Mouse (Mus musculus): ENCODE measurements around the gene Foxj3.
"Not testable (repeated sequence)": the region's sequence is repeated elsewhere in the genome, so short reads cannot be mapped to it uniquely, and the experiment has no call there.

The Foxj3 gene

DNA sequence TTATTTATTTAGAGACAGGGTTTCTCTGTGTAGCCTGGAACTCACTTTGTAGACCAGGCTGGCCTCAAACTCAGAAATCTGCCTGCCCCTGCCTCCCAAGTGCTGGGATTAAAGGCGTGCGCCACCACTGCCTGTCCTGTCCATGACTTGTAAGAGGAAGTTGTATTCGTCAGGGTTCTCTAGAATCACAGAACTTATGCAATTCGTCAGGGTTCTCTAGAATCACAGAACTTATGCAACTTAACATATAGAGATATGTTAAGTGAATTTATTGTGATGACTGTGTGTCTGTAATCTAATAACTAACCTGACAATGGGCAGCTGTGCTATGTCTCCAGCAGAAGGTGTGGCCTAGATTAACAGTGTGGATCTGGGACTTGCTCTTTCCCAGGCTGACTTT lies at the start of gene Foxj3:
Gene Foxj3 (plus strand): TSS at position 390 of the 400 bp plus-strand sequence.
- DNase-seq (ENCODE audit: low spot score in 2 of 2), result not testable (repeated sequence)

DNA sequence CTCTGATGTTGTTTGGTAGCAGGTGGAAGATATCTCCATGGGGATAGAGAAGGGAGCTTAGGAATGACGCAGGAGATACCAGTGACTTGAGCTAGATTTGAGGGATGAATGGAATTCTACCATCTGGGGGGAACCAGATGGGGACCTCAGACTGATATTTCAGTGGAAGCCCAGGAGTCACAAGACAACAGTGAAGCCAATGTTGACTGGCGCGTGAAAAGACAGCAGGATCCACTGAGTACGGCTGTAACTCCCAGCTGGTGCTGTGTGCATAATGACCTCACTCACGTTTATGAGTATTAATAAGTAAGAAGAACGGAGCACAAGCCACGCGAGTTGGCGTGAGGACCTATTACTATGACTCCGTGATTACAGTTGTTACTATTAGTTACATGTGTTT lies 47.1 kb upstream of the Foxj3 start:
- no peak for DNase-seq (ENCODE audit: low spot score in 2 of 2)

DNA sequence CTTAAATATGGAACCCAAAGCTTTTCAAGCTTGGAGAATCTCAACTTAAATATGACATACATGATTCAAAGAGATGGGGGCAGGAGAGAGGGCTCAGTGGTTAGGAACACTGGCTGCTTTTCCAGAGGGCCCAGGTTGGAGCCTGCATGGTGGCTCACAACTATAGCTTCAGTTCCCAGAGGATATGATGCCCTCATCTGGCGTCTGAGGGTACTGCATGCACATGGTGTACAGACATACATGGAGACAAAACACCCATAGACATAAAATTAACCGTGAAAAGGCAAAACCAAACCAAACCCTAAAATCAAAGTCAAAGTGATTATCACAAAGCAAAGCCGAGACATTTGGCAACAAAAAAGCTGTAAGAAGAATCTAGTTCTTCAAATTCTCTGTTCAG lies 46.0 kb upstream of the Foxj3 start:
- DNase-seq (ENCODE audit: low spot score in 2 of 2), result peak; percentile 35 to 38

DNA sequence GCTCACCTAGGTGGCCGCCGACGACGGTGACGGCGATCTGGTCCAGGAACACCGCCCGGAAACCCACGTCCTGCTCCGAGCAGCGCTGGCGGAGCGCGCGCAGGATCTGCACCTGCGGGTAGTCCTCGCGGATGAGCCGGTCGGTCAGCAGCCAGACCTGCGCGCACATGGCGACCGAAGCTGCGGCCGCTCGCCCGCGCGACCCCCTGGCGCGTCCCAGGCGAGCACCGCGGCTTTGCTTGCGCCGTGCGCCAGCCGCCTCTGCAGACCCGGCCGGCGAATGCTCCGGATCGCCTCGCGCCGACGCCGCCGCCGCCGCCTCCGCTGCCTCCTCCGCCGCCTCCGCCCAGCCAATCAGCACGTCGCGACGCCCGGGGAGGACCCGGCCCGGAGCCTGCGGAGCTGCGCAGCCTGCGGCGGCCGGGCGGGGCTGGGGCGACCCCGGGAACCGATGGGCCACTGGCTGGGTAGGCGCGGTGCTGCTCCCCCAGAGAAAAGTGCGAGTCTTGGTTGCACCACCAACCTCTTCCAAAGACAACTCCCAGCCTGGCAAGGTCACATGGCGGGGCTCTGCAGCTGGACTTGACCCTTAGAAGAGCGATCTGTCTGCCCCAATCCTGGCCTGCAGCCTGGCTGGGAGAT lies 44.4 kb upstream of the Foxj3 start, which contains the start of gene Rimkla:
Gene Rimkla (minus strand): TSS at position 338 of the 642 bp plus-strand sequence.
- DNase-seq (ENCODE audit: low spot score in 2 of 2), result peak; percentile 30 to 64

DNA sequence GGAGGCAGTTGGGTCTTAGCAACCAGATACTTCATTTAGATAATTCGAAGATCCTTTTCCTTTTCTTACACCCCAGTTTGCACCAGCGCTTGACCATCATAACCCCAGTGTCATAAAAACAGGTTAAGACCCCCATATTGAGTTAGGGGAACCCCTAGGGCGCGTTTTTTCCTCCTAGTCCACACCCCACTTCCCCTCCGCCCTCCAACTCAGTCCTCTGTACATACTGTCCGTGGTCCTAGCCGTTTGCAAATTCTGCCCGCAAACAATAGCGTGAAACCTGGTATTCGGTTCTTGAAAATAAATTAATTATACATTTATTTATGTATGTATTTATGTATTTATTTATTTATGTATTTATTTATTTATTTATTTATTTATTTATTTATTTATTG lies 43.9 kb upstream of the Foxj3 start:
- DNase-seq (ENCODE audit: low spot score in 2 of 2), result no peak

DNA sequence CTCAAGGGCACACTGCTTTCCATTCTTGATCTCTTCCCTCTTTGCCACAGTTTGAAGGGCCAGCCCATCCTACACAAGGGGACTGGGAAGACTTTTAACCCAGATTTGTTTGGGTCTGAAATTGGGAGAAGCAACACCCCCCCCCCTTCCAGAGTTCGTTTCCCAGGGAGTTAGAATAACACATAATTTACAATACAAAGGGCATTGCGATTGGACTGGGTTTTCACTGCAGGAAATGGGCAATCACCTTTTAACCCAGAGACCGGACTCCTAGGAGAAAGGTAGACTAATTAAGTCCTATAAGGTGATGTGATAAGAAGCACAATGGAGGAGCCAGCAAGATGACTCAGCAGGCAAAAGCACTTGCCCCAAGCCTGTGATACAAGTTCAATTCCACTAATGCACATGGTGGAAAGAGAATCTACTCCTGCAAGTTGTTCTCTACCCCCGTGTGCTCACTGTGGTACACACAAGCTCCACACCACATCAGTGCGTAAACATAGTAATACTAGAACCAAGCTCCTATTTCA lies 38.4 kb upstream of the Foxj3 start:
- no peak for DNase-seq (ENCODE audit: low spot score in 2 of 2)

DNA sequence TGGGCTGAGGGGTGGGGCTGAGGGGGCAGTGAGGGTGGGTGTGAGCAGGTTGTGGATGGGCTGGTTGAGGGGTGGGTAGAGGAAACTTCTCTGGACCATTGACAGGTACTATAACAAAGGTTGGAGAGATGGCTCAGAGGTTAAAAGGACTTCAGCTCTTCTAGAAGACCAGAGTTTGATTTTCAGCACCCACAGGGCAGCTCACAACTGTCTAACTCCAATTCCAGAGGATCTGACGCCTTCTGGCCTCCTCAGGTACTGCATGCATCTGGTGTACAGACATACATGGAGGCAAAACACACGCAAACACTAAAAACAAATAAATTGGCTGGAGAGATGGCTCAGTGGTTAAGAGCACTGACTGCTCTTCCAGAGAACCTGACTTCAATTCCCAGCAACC lies 25.2 kb upstream of the Foxj3 start:
- DNase-seq (ENCODE audit: low spot score in 2 of 2), result no peak

DNA sequence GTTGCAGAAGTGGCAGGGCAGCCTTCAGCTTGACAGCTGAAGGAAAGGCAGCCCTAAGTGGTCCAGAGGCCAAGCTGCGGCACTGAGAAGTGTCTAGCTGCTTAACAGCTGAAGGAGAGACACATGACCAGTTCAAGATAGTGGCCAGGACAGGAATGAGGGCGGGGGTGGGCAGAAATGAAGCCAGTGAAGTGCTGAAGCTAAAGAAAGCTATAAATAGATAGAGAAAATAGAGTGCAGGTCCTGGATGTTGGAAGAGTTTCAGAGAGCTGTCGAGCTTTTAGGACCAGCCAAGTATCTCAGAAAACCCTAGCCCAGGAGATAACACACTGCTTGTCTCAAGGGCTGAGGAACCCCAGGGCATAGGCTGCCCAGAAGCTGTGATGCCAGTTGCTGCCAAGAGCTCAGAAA lies 24.1 kb upstream of the Foxj3 start:
- no peak for DNase-seq (ENCODE audit: low spot score in 2 of 2)

DNA sequence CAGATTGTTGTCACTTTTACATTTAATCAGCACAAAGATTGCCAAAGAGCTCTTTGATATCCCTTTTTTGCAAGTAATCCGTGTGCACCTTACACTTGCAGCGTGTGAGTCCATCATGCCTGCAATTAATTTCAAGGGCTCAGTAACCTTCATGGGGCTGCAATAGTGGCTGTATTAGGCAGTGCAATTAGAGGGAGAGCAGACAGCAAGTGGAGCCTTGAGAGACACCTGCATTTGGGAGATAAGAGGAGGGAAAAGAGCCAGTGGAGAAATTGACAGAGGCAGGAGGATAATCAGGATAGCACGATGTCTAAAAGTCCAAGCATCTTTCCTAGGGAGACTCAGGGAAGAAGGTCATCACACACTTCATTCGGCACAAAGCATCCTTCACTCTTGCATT lies 13.2 kb upstream of the Foxj3 start:
- no peak for DNase-seq (ENCODE audit: low spot score in 2 of 2)

DNA sequence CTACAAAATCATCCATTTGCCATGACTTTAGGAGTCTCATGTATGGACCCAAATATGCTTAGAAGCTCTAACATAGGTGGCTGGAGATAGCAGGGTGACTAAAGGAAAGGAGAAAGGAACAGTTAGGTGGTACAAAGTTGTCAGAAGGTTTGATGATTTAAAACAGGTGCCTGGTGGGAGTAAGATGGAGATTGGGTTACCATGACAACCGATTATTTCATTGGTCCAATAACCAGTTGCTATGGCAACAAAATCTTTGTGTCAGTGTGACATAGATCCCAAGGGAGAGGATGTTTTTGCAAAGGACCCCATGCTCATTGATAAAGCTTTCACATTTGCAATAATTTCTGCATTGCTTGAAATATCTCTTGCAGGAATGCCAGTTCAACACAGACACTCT lies 12.8 kb upstream of the Foxj3 start:
- peak in 1 of 2 experiments; percentile 23 for DNase-seq (ENCODE audit: low spot score in 2 of 2)

DNA sequence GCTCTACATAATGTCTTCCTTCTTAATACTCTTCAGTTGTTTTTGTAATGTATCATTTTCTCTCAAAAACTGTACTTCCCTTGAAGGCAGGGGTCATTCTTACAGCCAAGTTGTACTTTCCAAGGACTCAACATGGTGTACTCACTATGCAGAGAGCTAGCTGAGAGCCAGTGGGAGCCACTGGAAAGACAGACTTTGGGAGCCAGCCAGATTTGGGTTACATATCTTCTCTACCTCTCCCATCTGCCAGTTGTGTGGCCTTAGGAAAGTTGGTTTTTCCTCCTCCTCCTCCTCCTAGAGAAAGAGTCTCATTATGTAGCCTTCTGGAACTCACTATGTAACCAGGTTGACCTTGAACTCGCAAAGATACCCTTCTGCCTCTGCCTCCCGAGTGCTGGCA lies 12.3 kb upstream of the Foxj3 start:
- DNase-seq (ENCODE audit: low spot score in 2 of 2), result no peak

DNA sequence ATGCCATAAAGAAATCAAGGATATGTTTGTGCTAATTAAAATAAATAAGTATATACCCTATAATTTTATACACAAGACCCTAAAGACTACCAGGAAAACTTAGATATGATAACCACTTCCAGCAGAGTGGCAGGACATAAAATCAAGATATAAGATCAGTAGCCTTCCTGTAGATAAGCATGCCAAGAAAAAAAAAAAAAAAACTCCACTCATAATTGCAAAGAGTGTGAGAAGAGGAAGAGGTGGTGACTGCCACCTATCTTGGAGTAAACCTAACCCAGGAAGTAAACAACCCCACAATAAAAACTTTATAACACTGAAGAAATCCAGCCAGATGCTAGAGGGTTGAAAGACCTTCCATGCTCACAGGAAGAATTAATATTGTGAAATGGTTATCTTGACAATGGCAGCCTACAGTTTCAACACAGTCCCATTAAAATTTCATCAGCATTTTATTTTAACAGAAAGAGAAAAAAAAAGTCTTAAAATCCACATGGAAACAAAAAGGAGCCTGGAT lies 10.4 kb upstream of the Foxj3 start:
- no peak for DNase-seq (ENCODE audit: low spot score in 2 of 2)

DNA sequence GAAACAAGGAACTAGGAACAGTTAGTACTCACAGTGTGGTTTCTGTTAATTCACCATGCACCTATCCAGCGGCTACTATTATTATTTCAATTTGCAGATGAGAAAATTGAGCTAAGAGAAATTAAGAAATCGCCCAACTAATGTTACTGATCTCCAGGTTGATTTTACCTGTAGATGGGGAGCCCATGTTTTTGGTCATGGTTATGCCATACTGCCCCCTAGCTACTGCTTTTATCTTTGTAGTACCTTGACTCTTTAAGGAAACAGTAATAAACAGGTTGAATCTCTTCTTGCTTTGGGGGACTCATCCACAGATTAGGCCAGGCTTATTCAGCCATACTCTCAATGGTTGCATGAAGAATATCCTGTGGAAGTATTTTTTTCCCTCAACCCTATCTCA lies 5.0 kb upstream of the Foxj3 start:
- no peak for DNase-seq (ENCODE audit: low spot score in 2 of 2)

DNA sequence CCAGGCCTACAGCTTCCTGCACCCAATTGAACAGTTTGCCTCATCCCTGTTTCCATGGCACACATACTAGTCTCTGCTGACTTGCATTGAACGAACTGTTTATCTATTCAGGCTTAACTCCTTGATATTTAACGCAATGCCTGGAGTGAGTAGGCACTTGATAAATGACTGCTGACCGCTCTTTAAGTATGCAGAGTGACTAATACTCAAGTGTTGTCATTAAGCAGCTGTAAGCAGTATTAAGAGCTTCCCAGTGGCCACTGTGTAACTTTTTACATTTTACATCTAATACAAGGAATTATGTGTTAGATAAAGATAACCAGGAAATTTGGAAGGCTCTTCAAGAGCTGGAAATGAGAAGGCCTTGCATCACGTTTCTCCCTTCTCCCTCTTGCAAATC lies 1.7 kb upstream of the Foxj3 start:
- DNase-seq (ENCODE audit: low spot score in 2 of 2), result no peak

DNA sequence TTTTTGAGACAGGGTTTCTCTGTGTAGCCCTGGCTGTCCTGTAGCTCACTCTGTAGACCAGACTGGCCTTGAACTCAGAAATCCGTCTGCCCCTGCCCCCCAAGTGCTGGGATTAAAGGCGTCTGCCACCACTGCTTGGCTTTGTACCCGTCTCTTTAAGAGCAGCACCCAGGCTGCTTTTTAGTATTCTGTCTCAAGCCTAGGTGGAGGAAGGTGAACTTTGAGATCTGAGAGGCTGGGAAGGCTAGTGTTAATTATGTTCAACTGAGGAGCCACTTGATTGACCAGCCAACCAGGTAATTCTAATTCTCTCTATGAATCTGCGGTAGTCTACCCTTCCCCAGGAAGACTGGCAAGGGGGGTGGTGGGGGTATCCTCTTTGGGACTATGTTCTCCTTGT lies 632 bp downstream of the Foxj3 start:
- no peak for DNase-seq (ENCODE audit: low spot score in 2 of 2)

DNA sequence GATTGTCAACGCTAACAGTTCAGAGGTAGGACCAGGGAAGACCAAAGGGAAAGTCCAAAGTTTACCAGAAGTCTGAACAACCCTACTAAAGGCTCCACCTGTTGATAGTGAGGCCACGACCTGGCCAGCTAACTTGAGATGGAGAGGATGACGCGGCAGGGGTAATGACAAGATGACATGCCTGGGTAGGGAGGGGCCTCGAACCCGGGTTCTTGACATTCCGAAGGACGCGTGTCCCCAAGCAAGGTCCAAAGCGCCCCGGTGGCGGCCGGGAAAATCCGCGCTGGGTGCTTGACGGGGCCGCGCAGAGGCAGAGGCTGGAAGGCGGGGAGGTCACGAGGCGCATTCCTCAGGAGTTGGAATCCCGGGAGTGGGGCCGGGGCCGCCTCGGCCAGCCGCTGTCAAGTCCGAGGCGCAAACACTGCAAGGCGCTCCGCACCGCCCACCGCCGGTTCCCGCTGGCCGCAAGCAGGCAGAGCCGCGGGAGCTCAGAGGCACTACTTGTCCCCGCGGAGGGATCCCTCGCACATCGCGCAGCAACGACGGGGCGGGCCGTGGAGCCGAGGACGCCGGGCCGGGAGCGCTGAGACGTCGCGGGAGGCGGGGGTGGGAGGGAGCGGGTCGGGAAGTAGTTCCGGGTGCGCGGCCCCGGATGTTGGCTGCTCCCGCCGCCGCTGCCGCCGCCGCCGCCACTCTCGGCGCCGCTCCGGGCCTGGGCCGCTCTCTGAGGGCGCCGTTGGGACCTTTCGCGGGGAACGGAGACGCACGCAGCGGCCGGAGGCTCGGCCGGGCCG lies 2.4 kb downstream of the Foxj3 start, which contains the start of gene Frg2f1:
Gene Frg2f1 (minus strand): TSS at position 499 of the 794 bp plus-strand sequence.
- peak; percentile 88 to 94 for DNase-seq (ENCODE audit: low spot score in 2 of 2)

DNA sequence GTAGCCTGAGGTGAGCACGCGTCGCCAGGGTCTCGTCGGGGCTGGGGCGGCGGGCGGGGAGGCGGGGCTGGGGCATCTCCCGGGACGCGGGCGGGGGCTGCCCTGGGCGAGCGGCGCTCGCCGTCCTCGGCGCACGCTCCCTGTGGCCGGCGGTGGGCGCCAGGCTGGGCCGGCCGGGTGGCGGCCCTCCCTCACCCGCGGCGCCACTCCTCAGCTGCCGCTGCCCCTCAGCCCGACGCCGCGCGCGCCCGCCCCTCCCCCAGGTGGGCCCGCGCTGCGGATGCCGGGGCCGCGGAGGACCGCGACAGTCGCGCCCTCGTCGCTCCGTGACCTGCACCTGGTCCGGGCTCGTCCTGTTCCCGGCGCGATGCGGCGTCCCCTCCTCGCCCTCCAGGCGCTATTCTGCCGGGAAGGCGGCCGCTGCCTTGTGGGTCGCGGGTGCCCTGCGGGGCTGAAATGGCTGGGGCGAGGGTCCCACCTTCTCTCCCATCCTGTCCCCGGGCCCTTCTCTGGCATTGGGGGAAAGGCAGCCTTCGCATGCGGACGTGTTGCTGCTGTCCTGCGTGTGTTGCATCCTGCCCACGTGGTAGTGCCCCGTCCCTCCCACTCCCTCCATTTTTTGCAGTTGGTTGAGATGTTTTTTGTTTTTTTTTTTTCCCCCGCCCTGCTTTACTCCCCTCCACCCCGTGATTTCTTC lies 3.2 kb downstream of the Foxj3 start:
- DNase-seq (ENCODE audit: low spot score in 2 of 2), result peak; percentile 27 to 55

DNA sequence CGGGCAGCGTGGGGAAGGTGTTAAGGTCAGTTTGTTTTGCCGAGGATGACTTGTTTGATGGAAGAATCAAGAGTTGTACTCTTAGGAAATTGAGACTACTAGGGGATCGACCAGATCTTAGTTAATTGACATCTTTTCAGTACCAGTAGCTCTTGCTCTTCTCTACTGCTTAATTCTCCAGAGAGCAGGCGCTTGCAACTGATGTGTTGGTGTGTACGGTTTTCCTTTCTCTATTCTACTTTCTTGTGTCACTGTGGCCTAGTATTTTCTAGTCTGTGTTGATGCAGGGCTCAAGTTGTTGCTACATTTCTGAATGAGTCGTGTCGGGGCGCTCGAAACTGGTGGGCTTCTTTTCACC lies 3.7 kb downstream of the Foxj3 start:
- DNase-seq (ENCODE audit: low spot score in 2 of 2), result no peak

DNA sequence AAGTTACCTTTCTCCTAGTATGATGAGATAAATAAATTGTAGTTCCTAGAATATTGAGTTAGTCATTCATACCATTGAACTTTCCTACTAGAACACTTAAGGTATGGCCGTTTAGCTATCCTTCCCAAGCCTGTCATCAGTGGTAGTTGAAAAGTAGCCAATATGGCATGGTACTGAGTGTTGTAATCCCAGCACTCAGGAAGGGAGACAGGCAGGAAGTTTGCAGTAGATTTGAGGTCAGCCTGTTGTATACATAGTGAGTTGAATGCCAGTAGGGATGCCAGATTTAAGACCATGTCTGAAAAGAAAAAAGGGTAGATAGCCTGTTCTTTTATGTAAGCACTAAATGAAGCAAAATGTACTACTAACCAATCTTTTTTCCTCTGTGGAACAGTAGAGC lies 14.1 kb downstream of the Foxj3 start:
- no peak for DNase-seq (ENCODE audit: low spot score in 2 of 2)

DNA sequence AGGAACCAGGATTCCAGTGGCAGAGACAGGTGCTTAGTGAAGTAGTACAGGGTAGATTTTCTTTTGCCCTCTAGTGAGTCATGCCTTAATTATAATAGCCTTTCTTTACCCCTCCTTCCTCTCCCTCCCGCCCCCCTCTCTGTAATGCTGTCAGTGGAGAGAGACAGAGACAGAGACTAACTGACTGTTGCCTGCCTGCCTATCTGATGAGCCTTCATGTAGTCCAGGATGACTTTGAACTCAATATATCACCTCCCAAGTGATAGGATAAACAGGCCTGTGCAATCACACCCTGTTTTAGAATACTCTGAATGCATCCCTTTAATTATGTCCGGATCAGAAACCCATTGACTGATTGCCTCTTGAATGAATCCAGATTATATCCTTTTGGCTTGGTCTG lies 18.7 kb downstream of the Foxj3 start:
- DNase-seq (ENCODE audit: low spot score in 2 of 2), result no peak

DNA sequence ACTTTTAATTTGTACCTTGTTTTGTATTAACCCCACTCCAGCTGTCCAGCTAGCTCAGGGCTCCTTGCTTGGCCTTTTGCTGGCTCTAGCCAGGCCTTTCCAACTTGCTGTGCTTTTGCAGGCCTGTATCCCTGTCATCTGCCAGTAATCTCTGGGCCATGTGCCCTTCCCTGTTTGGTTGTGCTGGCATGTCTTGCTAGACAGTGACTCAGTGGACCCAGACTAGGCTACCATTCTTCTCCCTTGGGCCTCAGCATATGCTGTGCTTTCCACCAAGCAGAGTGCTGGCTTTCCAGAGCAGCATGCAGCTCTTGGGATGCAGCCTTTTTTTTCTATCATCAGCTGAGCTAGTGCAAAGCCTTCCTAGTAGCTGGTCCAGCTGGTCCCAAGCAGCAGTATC lies 26.3 kb downstream of the Foxj3 start:
- no peak for DNase-seq (ENCODE audit: low spot score in 2 of 2)

DNA sequence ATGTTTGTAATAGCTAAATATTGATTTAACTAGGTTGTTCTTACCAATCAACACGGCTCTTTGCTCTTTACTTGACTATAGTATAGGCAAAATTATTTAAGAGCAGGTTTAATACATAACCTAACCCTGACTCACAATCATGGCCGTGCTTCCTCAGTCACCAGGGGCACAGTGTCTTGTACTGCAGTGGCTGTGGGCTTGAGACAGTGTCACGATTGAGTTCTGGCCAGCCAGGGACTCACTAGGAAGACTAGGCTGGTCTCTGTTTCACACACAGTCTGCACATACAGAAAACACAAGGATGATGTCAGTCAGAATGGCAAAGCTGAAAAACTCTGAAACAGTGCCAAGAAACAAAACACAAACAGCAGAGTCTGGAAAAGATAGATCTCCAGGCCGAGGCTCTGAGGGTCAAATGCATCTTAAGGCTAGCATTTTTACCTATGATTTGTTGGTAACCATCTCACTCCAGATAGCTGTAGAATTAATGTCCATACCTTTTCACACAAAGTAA lies 29.6 kb downstream of the Foxj3 start:
- no peak for DNase-seq (ENCODE audit: low spot score in 2 of 2)
